Mouse (Mus musculus): Measurements from ENCODE around the gene Nrsn2. TPM values are rescaled to one million over a fixed set of nuclear protein-coding genes. Genes with fewer than 3 reads are reported as not detected.

The Nrsn2 gene
- polyA plus RNA-seq (2012; rRNA removed): 0.36 and 0.51 TPM in 2 replicates

DNA sequence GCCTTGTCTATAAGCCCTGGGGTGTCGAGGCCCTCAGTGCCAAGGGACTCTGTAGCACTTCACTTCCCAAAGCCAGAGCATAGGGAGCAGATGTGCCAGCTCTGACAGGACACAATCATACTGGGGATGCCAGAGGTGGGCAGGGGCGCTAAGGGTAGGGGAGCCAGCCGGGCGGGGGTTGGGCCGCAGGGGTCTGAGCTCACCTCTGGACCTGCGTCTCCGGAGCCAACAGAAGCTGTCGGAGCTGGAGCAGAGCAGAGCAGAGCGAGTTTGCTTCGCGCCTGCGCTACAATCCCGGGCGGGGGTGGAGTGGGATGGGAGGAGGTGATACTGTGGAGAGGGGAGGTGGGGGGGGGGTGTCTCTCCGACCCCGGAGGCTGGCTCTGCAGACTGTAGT lies at the start of gene Nrsn2:
Gene Nrsn2, minus strand, starts transcription at position 294 of the 397 bp plus-strand sequence.
- no peak within 1 kb of the TSS for H3K4me3 ChIP-seq (ENCODE audit: low read depth, low read length)
- 8% methylated on average over 16 of the region's 16 CpGs for WGBS
- no peak within 1 kb of the TSS for H3K27ac ChIP-seq (ENCODE audit: insufficient read depth, low read depth, low read length)
- H3K4me1 ChIP-seq (ENCODE audit: control insufficient read depth, insufficient read depth, insufficient read length, low read length): no peaks in the 10 kb centered on the region; the same call in 1 of the 2 replicates
- no peaks in the 10 kb centered on the region for H3K36me3 ChIP-seq (ENCODE audit: control insufficient read depth, insufficient read depth, low read length)
- peaks cover 14% of the 10 kb centered on the region for H3K27me3 ChIP-seq (ENCODE audit: control insufficient read depth, insufficient read depth, low read length)
- TF ChIP-seq POLR2A (IDR thresholded peaks at IDR 0.05; ENCODE audit: low read depth, low read length) (no peak), CTCF (IDR thresholded peaks at IDR 0.05; ENCODE audit: extremely low read depth, insufficient read length, insufficient replicate concordance, low read depth, low read length) (no peak)

GRCm38 (mm10) chr2:152415786-152416185 lies 39.3 kb upstream of the Nrsn2 start:
- Histone ChIP-seq H3K4me3 (ENCODE audit: low read depth, low read length) (no peak overlapping the region), H3K27me3 (ENCODE audit: control insufficient read depth, insufficient read depth, low read length) (peaks cover 16% of the 10 kb centered on the region), H3K36me3 (ENCODE audit: control insufficient read depth, insufficient read depth, low read length) (no peaks in the 10 kb centered on the region), H3K27ac (ENCODE audit: insufficient read depth, low read depth, low read length) (no peak overlapping the region), H3K4me1 (ENCODE audit: control insufficient read depth, insufficient read depth, insufficient read length, low read length) (no peaks in the 10 kb centered on the region)
- WGBS: 93% methylated on average over 3 of the region's 3 CpGs
- TF ChIP-seq POLR2A (IDR thresholded peaks at IDR 0.05; ENCODE audit: low read depth, low read length): no peak

GRCm38 (mm10) chr2:152415287-152415686 lies 38.8 kb upstream of the Nrsn2 start, which contains the start of gene 6820408C15Rik:
TSS of gene 6820408C15Rik (plus strand) at chr2:152415587.
- peaks cover 16% of the 10 kb centered on the region for H3K27me3 ChIP-seq (ENCODE audit: control insufficient read depth, insufficient read depth, low read length)
- H3K4me3 ChIP-seq (ENCODE audit: low read depth, low read length): peak within 1 kb of the TSS; percentile 73
- no peaks in the 10 kb centered on the region for H3K36me3 ChIP-seq (ENCODE audit: control insufficient read depth, insufficient read depth, low read length)
- H3K4me1 ChIP-seq (ENCODE audit: control insufficient read depth, insufficient read depth, insufficient read length, low read length): no peaks in the 10 kb centered on the region
- TF ChIP-seq CTCF (IDR thresholded peaks at IDR 0.05; ENCODE audit: extremely low read depth, insufficient read length, insufficient replicate concordance, low read depth, low read length): no peak
- no peak for TF ChIP-seq POLR2A (IDR thresholded peaks at IDR 0.05; ENCODE audit: low read depth, low read length)
- H3K27ac ChIP-seq (ENCODE audit: insufficient read depth, low read depth, low read length): peak within 1 kb of the TSS; percentile 8; the same call in 1 of the 2 replicates
- 51% methylated on average over 4 of the region's 4 CpGs for WGBS

DNA sequence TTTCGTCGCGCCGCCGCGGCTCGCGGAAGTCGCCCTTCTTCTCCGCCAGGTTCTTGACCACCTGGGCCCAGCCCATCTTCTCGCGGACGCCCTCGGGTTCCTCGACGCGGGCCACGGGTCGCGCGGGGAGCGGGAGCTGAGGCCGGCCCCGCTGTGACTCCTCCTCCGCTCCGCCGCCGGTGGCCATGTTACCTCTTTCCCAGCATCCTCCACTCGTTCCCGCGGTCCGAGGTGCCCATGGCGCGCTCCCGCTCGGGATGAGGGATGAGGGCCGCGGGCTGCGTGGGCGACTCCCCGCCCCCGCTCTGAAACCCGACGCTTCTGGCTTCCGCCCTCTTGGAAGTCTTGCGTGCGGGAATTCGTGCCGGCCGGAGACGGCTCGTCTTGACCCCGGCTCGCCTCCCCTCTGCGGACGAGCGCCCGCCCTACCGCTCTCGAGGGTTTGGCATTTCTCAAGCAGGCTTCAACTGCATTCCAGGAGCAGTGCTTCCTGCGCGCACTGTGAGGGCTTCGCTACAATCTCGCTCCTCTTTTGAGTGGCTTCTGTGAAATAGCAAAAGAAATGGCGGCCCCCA lies 38.2 kb upstream of the Nrsn2 start, which contains the start of gene Zcchc3:
Gene Zcchc3, minus strand, starts transcription at position 437 of the 575 bp plus-strand sequence.
- peak within 1 kb of the TSS; percentile 73 for H3K4me3 ChIP-seq (ENCODE audit: low read depth, low read length)
- TF ChIP-seq POLR2A (IDR thresholded peaks at IDR 0.05; ENCODE audit: low read depth, low read length): peak; percentile 7; the same call in 1 of the 2 replicates
- no peak for TF ChIP-seq CTCF (IDR thresholded peaks at IDR 0.05; ENCODE audit: extremely low read depth, insufficient read length, insufficient replicate concordance, low read depth, low read length)
- peak within 1 kb of the TSS; percentile 8; the same call in 1 of the 2 replicates for H3K27ac ChIP-seq (ENCODE audit: insufficient read depth, low read depth, low read length)
- H3K4me1 ChIP-seq (ENCODE audit: control insufficient read depth, insufficient read depth, insufficient read length, low read length): no peaks in the 10 kb centered on the region
- H3K36me3 ChIP-seq (ENCODE audit: control insufficient read depth, insufficient read depth, low read length): no peaks in the 10 kb centered on the region
- H3K27me3 ChIP-seq (ENCODE audit: control insufficient read depth, insufficient read depth, low read length): peaks cover 16% of the 10 kb centered on the region
- WGBS: 3% methylated on average over 65 of the region's 65 CpGs

DNA sequence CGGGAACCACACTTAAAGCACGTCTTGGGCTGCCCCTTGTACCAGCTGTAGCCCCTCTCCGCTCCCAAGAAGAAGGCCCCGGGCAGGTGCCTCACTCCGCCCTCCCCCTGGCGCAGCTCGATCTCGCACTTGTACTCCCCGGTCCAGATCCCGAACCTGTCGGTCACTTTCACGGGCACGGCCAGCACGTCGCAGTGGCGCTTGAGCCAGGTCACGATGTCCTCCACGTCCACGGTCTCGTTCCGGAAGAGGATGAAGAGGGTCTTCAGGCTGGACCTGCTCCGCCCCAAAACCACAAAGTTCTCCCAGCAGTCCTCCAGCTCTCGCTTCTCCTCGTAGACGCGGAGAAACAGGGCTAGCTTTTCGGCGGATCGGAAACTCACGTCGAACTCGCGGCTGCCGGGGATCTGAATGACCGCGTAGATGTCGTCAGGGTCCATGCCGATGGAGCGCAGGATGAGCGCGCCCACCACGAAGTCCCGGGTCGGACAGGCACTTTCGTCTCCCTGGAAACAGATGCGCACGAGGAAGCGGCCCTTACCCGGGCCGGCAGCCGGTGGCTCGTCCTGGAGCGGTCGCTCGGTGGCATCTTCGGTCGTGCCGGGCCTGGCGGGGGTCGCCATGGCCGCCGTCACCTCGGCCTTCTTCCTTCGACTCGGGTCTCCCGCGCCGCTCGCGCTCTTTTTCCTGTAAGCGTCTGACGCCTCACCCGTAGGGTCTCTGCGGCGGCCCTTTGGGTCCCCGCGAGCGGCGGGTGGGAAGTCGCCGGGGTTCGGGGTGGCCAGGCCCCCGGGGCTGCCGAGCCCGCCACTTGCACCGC lies 37.5 kb upstream of the Nrsn2 start:
- H3K27ac ChIP-seq (ENCODE audit: insufficient read depth, low read depth, low read length): peak overlapping the region; percentile 8; the same call in 1 of the 2 replicates
- WGBS: 8% methylated on average over 86 of the region's 86 CpGs
- H3K27me3 ChIP-seq (ENCODE audit: control insufficient read depth, insufficient read depth, low read length): peaks cover 16% of the 10 kb centered on the region
- H3K36me3 ChIP-seq (ENCODE audit: control insufficient read depth, insufficient read depth, low read length): no peaks in the 10 kb centered on the region
- TF ChIP-seq POLR2A (IDR thresholded peaks at IDR 0.05; ENCODE audit: low read depth, low read length) (no peak), CTCF (IDR thresholded peaks at IDR 0.05; ENCODE audit: extremely low read depth, insufficient read length, insufficient replicate concordance, low read depth, low read length) (no peak)
- H3K4me1 ChIP-seq (ENCODE audit: control insufficient read depth, insufficient read depth, insufficient read length, low read length): no peaks in the 10 kb centered on the region
- peak overlapping the region; percentile 73 for H3K4me3 ChIP-seq (ENCODE audit: low read depth, low read length)

GRCm38 (mm10) chr2:152413158-152413764 lies 36.8 kb upstream of the Nrsn2 start:
- H3K36me3 ChIP-seq (ENCODE audit: control insufficient read depth, insufficient read depth, low read length): no peaks in the 10 kb centered on the region
- 42% methylated on average over 21 of the region's 21 CpGs for WGBS
- H3K27me3 ChIP-seq (ENCODE audit: control insufficient read depth, insufficient read depth, low read length): peaks cover 16% of the 10 kb centered on the region
- no peaks in the 10 kb centered on the region for H3K4me1 ChIP-seq (ENCODE audit: control insufficient read depth, insufficient read depth, insufficient read length, low read length)
- no peak for TF ChIP-seq CTCF (IDR thresholded peaks at IDR 0.05; ENCODE audit: extremely low read depth, insufficient read length, insufficient replicate concordance, low read depth, low read length)
- TF ChIP-seq POLR2A (IDR thresholded peaks at IDR 0.05; ENCODE audit: low read depth, low read length): no peak
- H3K27ac ChIP-seq (ENCODE audit: insufficient read depth, low read depth, low read length): no peak overlapping the region
- H3K4me3 ChIP-seq (ENCODE audit: low read depth, low read length): peak overlapping the region; percentile 73

Data from small intestine, adult 2 months (tissue).